Mouse (Mus musculus): ENCODE data around the gene Wdr77.
"Not testable (repeated sequence)": the region's sequence is repeated elsewhere in the genome, so short reads cannot be mapped to it uniquely, and the experiment has no call there.

Gene Wdr77

GRCm38 (mm10) chr3:105958974-105959580 is at the start of gene Wdr77:
Wdr77 (plus strand) TSS chr3:105959369.
- DNase-seq (ENCODE audit: low spot score) = peak; percentile 99

- no peak for DNase-seq (ENCODE audit: low spot score)
Observed at GRCm38 (mm10) chr3:105910519-105911190, 48.5 kb upstream of the Wdr77 start.

GRCm38 (mm10) chr3:105912097-105912880 is 46.9 kb upstream of the Wdr77 start:
- DNase-seq (ENCODE audit: low spot score) = no peak

GRCm38 (mm10) chr3:105913839-105914681 is 45.1 kb upstream of the Wdr77 start:
- DNase-seq (ENCODE audit: low spot score) = no peak

GRCm38 (mm10) chr3:105915281-105915680 is 43.9 kb upstream of the Wdr77 start:
- no peak for DNase-seq (ENCODE audit: low spot score)

GRCm38 (mm10) chr3:105916455-105916854 is 42.7 kb upstream of the Wdr77 start:
- DNase-seq (ENCODE audit: low spot score) = not testable (repeated sequence)

GRCm38 (mm10) chr3:105917656-105918354 is 41.4 kb upstream of the Wdr77 start:
- DNase-seq (ENCODE audit: low spot score) = no peak

GRCm38 (mm10) chr3:105918355-105918745 is 40.8 kb upstream of the Wdr77 start:
- no peak for DNase-seq (ENCODE audit: low spot score)

- not testable (repeated sequence) for DNase-seq (ENCODE audit: low spot score)
Observed at GRCm38 (mm10) chr3:105920743-105921142, 38.4 kb upstream of the Wdr77 start.

GRCm38 (mm10) chr3:105921959-105922358 is 37.2 kb upstream of the Wdr77 start:
- no peak for DNase-seq (ENCODE audit: low spot score)

- no peak for DNase-seq (ENCODE audit: low spot score)
Observed at GRCm38 (mm10) chr3:105924616-105925015, 34.6 kb upstream of the Wdr77 start.

GRCm38 (mm10) chr3:105927561-105928194 is 31.5 kb upstream of the Wdr77 start:
- DNase-seq (ENCODE audit: low spot score) = no peak

GRCm38 (mm10) chr3:105928195-105928569 is 31.0 kb upstream of the Wdr77 start:
- DNase-seq (ENCODE audit: low spot score) = no peak

GRCm38 (mm10) chr3:105928781-105929180 is 30.4 kb upstream of the Wdr77 start:
- DNase-seq (ENCODE audit: low spot score) = no peak

- no peak for DNase-seq (ENCODE audit: low spot score)
Observed at GRCm38 (mm10) chr3:105929821-105930220, 29.3 kb upstream of the Wdr77 start.

- no peak for DNase-seq (ENCODE audit: low spot score)
Observed at GRCm38 (mm10) chr3:105931095-105931494, 28.1 kb upstream of the Wdr77 start.

GRCm38 (mm10) chr3:105932240-105933071 is 26.7 kb upstream of the Wdr77 start, which contains the start of gene I830077J02Rik:
I830077J02Rik (minus strand) TSS chr3:105932664.
- DNase-seq (ENCODE audit: low spot score) = no peak

GRCm38 (mm10) chr3:105933926-105934325 is 25.2 kb upstream of the Wdr77 start:
- DNase-seq (ENCODE audit: low spot score) = no peak

GRCm38 (mm10) chr3:105935033-105935432 is 24.1 kb upstream of the Wdr77 start:
- DNase-seq (ENCODE audit: low spot score) = no peak

GRCm38 (mm10) chr3:105936111-105936510 is 23.1 kb upstream of the Wdr77 start:
- no peak for DNase-seq (ENCODE audit: low spot score)

Data from spleen, adult 12 weeks (tissue).